Mouse (Mus musculus) forebrain, embryonic 11.5 days (tissue): ENCODE data around the gene Entpd7. TPM values are rescaled to one million over a fixed set of nuclear protein-coding genes. Genes with fewer than 3 reads are reported as not detected.

Experiments
- ATAC-seq: fragments of 200-750 bp; cut with Nextera tagmentation; replicated peaks from 2 replicates; pipeline ENCODE4 v1.8.0; 2017; ENCODE audit warnings: moderate TSS enrichment; ENCODE audit not compliant: low FRiP score
- DNase-seq: peaks from one replicate; pipeline ENCODE4 v3.0.0-alpha.2; 2017; ENCODE audit warnings: low spot score
- H3K27ac ChIP-seq: fragments of 300-500 bp; sonication (generic); 2 replicates; pipeline ENCODE4 v1.5.1; 2014; ENCODE audit warnings: low read depth, low read length
- H3K27me3 ChIP-seq: fragments of 300-500 bp; sonication (generic); 2 replicates; pipeline ENCODE4 v1.6.1; 2014; ENCODE audit warnings: mild to moderate bottlenecking, low read length, mixed read lengths; ENCODE audit not compliant: control insufficient read depth, insufficient read depth
- H3K36me3 ChIP-seq: fragments of 300-500 bp; sonication (generic); 2 replicates; pipeline ENCODE4 v1.6.1; 2014; ENCODE audit warnings: mild to moderate bottlenecking, low read length, moderate library complexity, mixed read lengths; ENCODE audit not compliant: control insufficient read depth, insufficient read depth
- H3K4me1 ChIP-seq: fragments of 300-500 bp; sonication (generic); replicated peaks from 2 replicates; pipeline ENCODE4 v1.6.1; 2014; ENCODE audit warnings: low read length, mixed read lengths; ENCODE audit not compliant: control insufficient read depth, insufficient read depth
- H3K4me2 ChIP-seq: fragments of 300-500 bp; sonication (generic); 2 replicates; pipeline ENCODE4 v1.6.1; 2014; ENCODE audit warnings: low read depth, mild to moderate bottlenecking, low read length, moderate library complexity, mixed read lengths; ENCODE audit not compliant: severe bottlenecking
- H3K4me3 ChIP-seq: fragments of 300-500 bp; sonication (generic); 2 replicates; pipeline ENCODE4 v1.5.1; 2014; ENCODE audit warnings: low read depth, low read length
- H3K9ac ChIP-seq: fragments of 300-500 bp; sonication (generic); 2 replicates; pipeline ENCODE4 v1.6.1; 2014; ENCODE audit warnings: low read length
- H3K9me3 ChIP-seq: fragments of 300-500 bp; sonication (generic); 2 replicates; pipeline ENCODE4 v1.6.1; 2016; ENCODE audit warnings: low read length, mixed read lengths; ENCODE audit not compliant: control insufficient read depth
- WGBS: fragments of 180-500 bp; shearing (Covaris S2); extraction: QIAGEN DNeasy Blood & Tissue Kit; methylation state at CpG from one replicate; pipeline ENCODE4 v1.1.7; 2014; 5-methylcytosine and 5-hydroxymethylcytosine counted together
- polyA plus RNA-seq: library from polyadenylated mRNA; unstranded; fragments of >200 nt; fragmentation: Nextera tagmentation; extraction: Ambion mirVana; gene quantifications from 2 replicates; pipeline ENCODE4 v1.2.1, GENCODE M21; 2014

Entpd7 gene
- polyA plus RNA-seq, 1 experiment from 2014 or later, result 11.8 TPM

- no peaks in the 10 kb centered on the region; the same call in 1 of the 2 replicates for H3K27me3 ChIP-seq
- no peak overlapping the region for H3K4me3 ChIP-seq
- no peak overlapping the region for H3K9ac ChIP-seq
- WGBS, result 84% methylated on average over 10 of the region's 10 CpGs
- no peak for ATAC-seq
- H3K4me2 ChIP-seq, result no peak overlapping the region
- DNase-seq, result no peak
- H3K4me1 ChIP-seq, result peaks cover 4% of the 10 kb centered on the region; the same call in 1 of the 2 replicates
- H3K27ac ChIP-seq, result no peak overlapping the region
- H3K9me3 ChIP-seq, result no peaks in the 10 kb centered on the region
- H3K36me3 ChIP-seq, result no peaks in the 10 kb centered on the region
Observed at GRCm38 (mm10) chr19:43679474-43679981, 9.9 kb upstream of the Entpd7 start.

- H3K4me3 ChIP-seq, result no peak overlapping the region
- ATAC-seq, result no peak
- H3K27me3 ChIP-seq, result no peaks in the 10 kb centered on the region; the same call in 1 of the 2 replicates
- WGBS, result 89% methylated on average over 4 of the region's 4 CpGs
- DNase-seq, result no peak
- no peaks in the 10 kb centered on the region for H3K36me3 ChIP-seq
- H3K9ac ChIP-seq, result no peak overlapping the region
- H3K9me3 ChIP-seq, result no peaks in the 10 kb centered on the region
- peaks cover 2% of the 10 kb centered on the region; the same call in 1 of the 2 replicates for H3K4me1 ChIP-seq
- H3K4me2 ChIP-seq, result no peak overlapping the region
- H3K27ac ChIP-seq, result no peak overlapping the region
Observed at GRCm38 (mm10) chr19:43681541-43681940, 7.9 kb upstream of the Entpd7 start.

- Histone ChIP-seq H3K27ac (no peak overlapping the region), H3K4me1 (no peaks in the 10 kb centered on the region), H3K36me3 (no peaks in the 10 kb centered on the region), H3K27me3 (no peaks in the 10 kb centered on the region), H3K9ac (no peak overlapping the region), H3K9me3 (no peaks in the 10 kb centered on the region), H3K4me3 (no peak overlapping the region), H3K4me2 (no peak overlapping the region)
- 56% methylated on average over 14 of the region's 14 CpGs for WGBS
- DNase-seq (no peak), ATAC-seq (no peak)
Observed at GRCm38 (mm10) chr19:43692815-43693214, 3.3 kb downstream of the Entpd7 start.

GRCm38 (mm10) chr19:43695514-43695964 is 6.1 kb downstream of the Entpd7 start:
- no peak overlapping the region for H3K4me2 ChIP-seq
- H3K4me3 ChIP-seq, result no peak overlapping the region
- no peaks in the 10 kb centered on the region for H3K9me3 ChIP-seq
- no peak overlapping the region for H3K9ac ChIP-seq
- H3K36me3 ChIP-seq, result no peaks in the 10 kb centered on the region
- no peak overlapping the region for H3K27ac ChIP-seq
- ATAC-seq (no peak), DNase-seq (no peak)
- WGBS, result 51% methylated on average over 10 of the region's 10 CpGs
- no peaks in the 10 kb centered on the region for H3K27me3 ChIP-seq
- H3K4me1 ChIP-seq, result no peaks in the 10 kb centered on the region

GRCm38 (mm10) chr19:43697666-43698370 is 8.3 kb downstream of the Entpd7 start:
- H3K4me3 ChIP-seq, result no peak overlapping the region
- H3K27me3 ChIP-seq, result no peaks in the 10 kb centered on the region
- H3K4me2 ChIP-seq, result no peak overlapping the region
- ATAC-seq (no peak), DNase-seq (no peak)
- 93% methylated on average over 5 of the region's 5 CpGs for WGBS
- H3K9me3 ChIP-seq, result no peaks in the 10 kb centered on the region
- H3K36me3 ChIP-seq, result no peaks in the 10 kb centered on the region
- no peaks in the 10 kb centered on the region for H3K4me1 ChIP-seq
- H3K9ac ChIP-seq, result no peak overlapping the region
- no peak overlapping the region for H3K27ac ChIP-seq

- Histone ChIP-seq H3K27me3 (no peaks in the 10 kb centered on the region), H3K36me3 (no peaks in the 10 kb centered on the region), H3K4me1 (no peaks in the 10 kb centered on the region), H3K9ac (no peak overlapping the region), H3K27ac (no peak overlapping the region), H3K4me2 (no peak overlapping the region), H3K4me3 (no peak overlapping the region), H3K9me3 (no peaks in the 10 kb centered on the region)
- WGBS, result 80% methylated on average over 11 of the region's 11 CpGs
- ATAC-seq, result no peak
- DNase-seq, result no peak
Observed at GRCm38 (mm10) chr19:43699021-43699762, 9.7 kb downstream of the Entpd7 start.

- Histone ChIP-seq H3K27me3 (no peaks in the 10 kb centered on the region), H3K36me3 (no peaks in the 10 kb centered on the region), H3K4me2 (no peak overlapping the region), H3K4me1 (no peaks in the 10 kb centered on the region), H3K9me3 (no peaks in the 10 kb centered on the region), H3K4me3 (no peak overlapping the region), H3K9ac (no peak overlapping the region), H3K27ac (no peak overlapping the region)
- DNase-seq, result no peak
- WGBS, result 87% methylated on average over 6 of the region's 6 CpGs
- ATAC-seq, result no peak
Observed at GRCm38 (mm10) chr19:43699763-43700155, 10.3 kb downstream of the Entpd7 start.

GRCm38 (mm10) chr19:43704211-43704610 is 14.7 kb downstream of the Entpd7 start:
- ATAC-seq (no peak), DNase-seq (no peak)
- Histone ChIP-seq H3K27me3 (no peaks in the 10 kb centered on the region), H3K36me3 (no peaks in the 10 kb centered on the region; the same call in 1 of the 2 replicates), H3K4me2 (no peak overlapping the region), H3K27ac (no peak overlapping the region), H3K9ac (no peak overlapping the region), H3K4me3 (no peak overlapping the region), H3K4me1 (no peaks in the 10 kb centered on the region), H3K9me3 (no peaks in the 10 kb centered on the region)
- 93% methylated on average over 11 of the region's 11 CpGs for WGBS
